Mouse (Mus musculus) stomach, embryonic 16.5 days (tissue): Measurements from ENCODE around the gene Plekhg4. TPM values are rescaled to one million over a fixed set of nuclear protein-coding genes. Genes with fewer than 3 reads are reported as not detected.
A peak's percentile ranks its signal among the peaks of the same experiment; 100 is the strongest.

Experiments used
- ATAC-seq: fragments of 200-750 bp; cut with Nextera tagmentation; 2 replicates; pipeline ENCODE4 v1.8.0; 2017; ENCODE audit warnings: moderate number of reproducible peaks, moderate TSS enrichment; ENCODE audit not compliant: insufficient read depth, low FRiP score
- H3K27ac ChIP-seq: fragments of 300-500 bp; sonication (generic); 2 replicates; pipeline ENCODE4 v1.5.1; 2014; ENCODE audit warnings: low read length
- H3K27me3 ChIP-seq: fragments of 300-500 bp; sonication (generic); 2 replicates; pipeline ENCODE4 v1.6.1; 2014; ENCODE audit warnings: low read length, control low read depth, mixed read lengths; ENCODE audit not compliant: control insufficient read depth, insufficient read depth
- H3K36me3 ChIP-seq: fragments of 300-500 bp; sonication (generic); 2 replicates; pipeline ENCODE4 v1.6.1; 2014; ENCODE audit warnings: low read length; ENCODE audit not compliant: control insufficient read depth, insufficient read depth
- H3K4me1 ChIP-seq: fragments of 300-500 bp; sonication (generic); 2 replicates; pipeline ENCODE4 v1.6.1; 2014; ENCODE audit warnings: low read length, control low read depth, mixed read lengths; ENCODE audit not compliant: control insufficient read depth, insufficient read depth
- H3K4me2 ChIP-seq: fragments of 300-500 bp; sonication (generic); 2 replicates; pipeline ENCODE4 v1.6.1; 2014; ENCODE audit warnings: low read depth, low read length, mixed read lengths
- H3K4me3 ChIP-seq: fragments of 300-500 bp; sonication (generic); replicated peaks from 2 replicates; pipeline ENCODE4 v1.5.1; 2014; ENCODE audit warnings: mild to moderate bottlenecking, low read length
- H3K9ac ChIP-seq: fragments of 300-500 bp; sonication (generic); 2 replicates; pipeline ENCODE4 v1.6.1; 2014; ENCODE audit warnings: low read length
- H3K9me3 ChIP-seq: fragments of 300-500 bp; sonication (generic); replicated peaks from 2 replicates; pipeline ENCODE4 v1.6.1; 2016; ENCODE audit warnings: low read length, control low read depth; ENCODE audit not compliant: control insufficient read depth
- WGBS: fragments of 180-500 bp; shearing (Covaris S2); extraction: QIAGEN DNeasy Blood & Tissue Kit; methylation state at CpG from one replicate; pipeline ENCODE4 v1.1.7; 2014; 5-methylcytosine and 5-hydroxymethylcytosine counted together
- polyA plus RNA-seq: library from polyadenylated mRNA; unstranded; fragments of >200 nt; fragmentation: Nextera tagmentation; extraction: Ambion mirVana; gene quantifications from 2 replicates; pipeline ENCODE4 v1.2.1, GENCODE M21; 2015

The Plekhg4 gene
- polyA plus RNA-seq, 1 experiment from 2014 or later = 0.22 TPM

GRCm38 (mm10) chr8:105347428-105348221, 25.4 kb upstream of the Plekhg4 start, which contains the start of gene Fhod1:
Fhod1 (minus strand) TSS chr8:105347953.
- Histone ChIP-seq H3K9ac (peak within 1 kb of the TSS; percentile 82), H3K4me3 (peak within 1 kb of the TSS; percentile 83), H3K27ac (peak within 1 kb of the TSS; percentile 85), H3K9me3 (no peaks in the 10 kb centered on the region), H3K4me1 (peaks cover 40% of the 10 kb centered on the region), H3K27me3 (peaks cover 6% of the 10 kb centered on the region; the same call in 1 of the 2 replicates), H3K36me3 (no peaks in the 10 kb centered on the region), H3K4me2 (peak within 1 kb of the TSS; percentile 95)
- ATAC-seq = peak; percentile 91
- under 1% methylated on average over 53 of the region's 53 CpGs for WGBS

- Histone ChIP-seq H3K36me3 (no peaks in the 10 kb centered on the region), H3K27me3 (peaks cover 6% of the 10 kb centered on the region; the same call in 1 of the 2 replicates), H3K9ac (peak within 1 kb of the TSS; percentile 82), H3K27ac (peak within 1 kb of the TSS; percentile 85), H3K4me1 (peaks cover 34% of the 10 kb centered on the region), H3K4me3 (peak within 1 kb of the TSS; percentile 83), H3K9me3 (no peaks in the 10 kb centered on the region), H3K4me2 (peak within 1 kb of the TSS; percentile 95)
- no peak for ATAC-seq
- whole genome bisulfite sequencing = under 1% methylated on average over 34 of the region's 34 CpGs
Measured at GRCm38 (mm10) chr8:105348450-105349095, 24.5 kb upstream of the Plekhg4 start, which contains the start of gene Slc9a5. Slc9a5 (plus strand) TSS chr8:105348843.

GRCm38 (mm10) chr8:105349096-105349771, 23.8 kb upstream of the Plekhg4 start:
- Histone ChIP-seq H3K36me3 (no peaks in the 10 kb centered on the region), H3K4me2 (peak overlapping the region; percentile 95), H3K9ac (peak overlapping the region; percentile 74), H3K27ac (no peak overlapping the region; the same call in 1 of the 2 replicates), H3K4me1 (peaks cover 30% of the 10 kb centered on the region), H3K4me3 (peak overlapping the region; percentile 83), H3K9me3 (no peaks in the 10 kb centered on the region), H3K27me3 (peaks cover 6% of the 10 kb centered on the region; the same call in 1 of the 2 replicates)
- ATAC-seq = no peak
- WGBS = 1% methylated on average over 36 of the region's 48 CpGs

GRCm38 (mm10) chr8:105350186-105350585, 22.9 kb upstream of the Plekhg4 start:
- H3K27ac ChIP-seq = no peak overlapping the region
- no peak for ATAC-seq
- 42% methylated on average over 7 of the region's 7 CpGs for WGBS
- peak overlapping the region; percentile 83; the same call in 1 of the 2 replicates for H3K4me3 ChIP-seq
- H3K4me1 ChIP-seq = peaks cover 20% of the 10 kb centered on the region
- no peaks in the 10 kb centered on the region for H3K9me3 ChIP-seq
- H3K27me3 ChIP-seq = peaks cover 6% of the 10 kb centered on the region; the same call in 1 of the 2 replicates
- no peak overlapping the region for H3K9ac ChIP-seq
- peak overlapping the region; percentile 17; the same call in 1 of the 2 replicates for H3K4me2 ChIP-seq
- H3K36me3 ChIP-seq = no peaks in the 10 kb centered on the region

GRCm38 (mm10) chr8:105353583-105354135, 19.4 kb upstream of the Plekhg4 start:
- Histone ChIP-seq H3K4me2 (no peak overlapping the region), H3K9ac (no peak overlapping the region), H3K4me3 (no peak overlapping the region), H3K27me3 (peaks cover 6% of the 10 kb centered on the region; the same call in 1 of the 2 replicates), H3K27ac (no peak overlapping the region), H3K36me3 (no peaks in the 10 kb centered on the region), H3K9me3 (no peaks in the 10 kb centered on the region), H3K4me1 (no peaks in the 10 kb centered on the region; the same call in 1 of the 2 replicates)
- ATAC-seq = no peak
- WGBS = 80% methylated on average over 8 of the region's 8 CpGs

- H3K27me3 ChIP-seq = peaks cover 6% of the 10 kb centered on the region; the same call in 1 of the 2 replicates
- H3K27ac ChIP-seq = no peak overlapping the region
- H3K4me1 ChIP-seq = no peaks in the 10 kb centered on the region
- ATAC-seq = no peak
- H3K9ac ChIP-seq = no peak overlapping the region
- whole genome bisulfite sequencing = 91% methylated on average over 4 of the region's 4 CpGs
- H3K36me3 ChIP-seq = no peaks in the 10 kb centered on the region
- H3K4me3 ChIP-seq = no peak overlapping the region
- H3K9me3 ChIP-seq = no peaks in the 10 kb centered on the region
- H3K4me2 ChIP-seq = no peak overlapping the region
Measured at GRCm38 (mm10) chr8:105354549-105354948, 18.5 kb upstream of the Plekhg4 start.

- H3K4me1 ChIP-seq = no peaks in the 10 kb centered on the region
- no peak for ATAC-seq
- H3K4me2 ChIP-seq = no peak overlapping the region
- no peaks in the 10 kb centered on the region for H3K36me3 ChIP-seq
- WGBS = 71% methylated on average over 26 of the region's 26 CpGs
- no peak overlapping the region for H3K4me3 ChIP-seq
- H3K27me3 ChIP-seq = peaks cover 3% of the 10 kb centered on the region; the same call in 1 of the 2 replicates
- no peak overlapping the region for H3K9ac ChIP-seq
- no peaks in the 10 kb centered on the region for H3K9me3 ChIP-seq
- H3K27ac ChIP-seq = no peak overlapping the region
Measured at GRCm38 (mm10) chr8:105355179-105356024, 17.7 kb upstream of the Plekhg4 start.

GRCm38 (mm10) chr8:105356681-105357080, 16.4 kb upstream of the Plekhg4 start:
- 82% methylated on average over 14 of the region's 14 CpGs for WGBS

More at GRCm38 (mm10) chr8:105356681-105357080, 16.4 kb upstream of the Plekhg4 start:
- H3K4me1 ChIP-seq = no peaks in the 10 kb centered on the region
- H3K4me2 ChIP-seq = no peak overlapping the region
- no peaks in the 10 kb centered on the region for H3K27me3 ChIP-seq
- no peak overlapping the region for H3K27ac ChIP-seq
- H3K36me3 ChIP-seq = no peaks in the 10 kb centered on the region
- no peaks in the 10 kb centered on the region for H3K9me3 ChIP-seq
- no peak overlapping the region for H3K4me3 ChIP-seq
- ATAC-seq = no peak
- no peak overlapping the region for H3K9ac ChIP-seq
